Mouse (Mus musculus) bone marrow macrophage, adult 2 months (primary cell): ENCODE data around the gene Adgb.

Experiments
- CTCF ChIP-seq: IDR thresholded peaks from 2 replicates; pipeline ENCODE4 v1.5.1; 2012; ENCODE audit warnings: low read depth, mild to moderate bottlenecking, low read length, moderate library complexity
- POLR2A ChIP-seq: IDR thresholded peaks from 2 replicates; pipeline ENCODE4 v1.6.1; 2012; ENCODE audit warnings: mild to moderate bottlenecking, low read depth, low read length, borderline replicate concordance

DNA sequence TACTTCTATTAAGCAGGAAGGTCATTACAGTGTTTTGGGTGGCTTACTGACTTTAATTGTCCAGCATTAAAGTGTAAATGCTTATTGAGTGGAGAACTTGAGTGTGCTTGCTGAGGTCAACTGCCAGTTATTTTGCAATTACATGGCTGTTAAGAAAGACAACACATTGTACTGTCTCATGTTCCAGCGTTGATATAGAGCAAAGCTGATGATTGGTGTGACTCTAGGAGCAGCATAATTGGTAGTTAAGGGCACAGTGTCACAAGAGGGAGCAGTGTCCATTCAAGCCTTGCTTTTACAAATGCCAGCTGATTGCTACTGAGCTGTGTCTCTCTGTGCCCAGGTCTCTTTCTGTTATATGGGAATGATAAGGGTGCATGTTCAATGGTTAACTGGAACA lies 97.5 kb downstream of the Adgb start:
- TF ChIP-seq CTCF (no peak), POLR2A (no peak)
